Mouse (Mus musculus) limb, embryonic 15.5 days (tissue): Measurements from ENCODE around the gene Olfr888. TPM values are rescaled to one million over a fixed set of nuclear protein-coding genes. Genes with fewer than 3 reads are reported as not detected.

Experiments
- ATAC-seq: fragments of 200-750 bp; cut with Nextera tagmentation; 2 replicates; pipeline ENCODE4 v1.8.0; 2017; ENCODE audit warnings: low read depth, moderate TSS enrichment; ENCODE audit not compliant: insufficient number of reproducible peaks, low FRiP score, low TSS enrichment
- H3K27ac ChIP-seq: fragments of 300-500 bp; sonication (generic); 2 replicates; pipeline ENCODE4 v1.5.1; 2015; ENCODE audit warnings: moderate library complexity, mild to moderate bottlenecking, inconsistent platforms
- H3K27me3 ChIP-seq: fragments of 300-500 bp; sonication (generic); 2 replicates; pipeline ENCODE4 v1.6.1; 2015; ENCODE audit warnings: inconsistent platforms
- H3K36me3 ChIP-seq: fragments of 300-500 bp; sonication (generic); 2 replicates; pipeline ENCODE4 v1.6.1; 2015; ENCODE audit warnings: inconsistent platforms
- H3K4me1 ChIP-seq: fragments of 300-500 bp; sonication (generic); 2 replicates; pipeline ENCODE4 v1.6.1; 2015; ENCODE audit warnings: inconsistent platforms
- H3K4me2 ChIP-seq: fragments of 300-500 bp; sonication (generic); 2 replicates; pipeline ENCODE4 v1.6.1; 2015; ENCODE audit warnings: mild to moderate bottlenecking, inconsistent platforms
- H3K4me3 ChIP-seq: fragments of 300-500 bp; sonication (generic); 2 replicates; pipeline ENCODE4 v1.5.1; 2015; ENCODE audit warnings: mild to moderate bottlenecking, inconsistent platforms
- H3K9ac ChIP-seq: fragments of 300-500 bp; sonication (generic); 2 replicates; pipeline ENCODE4 v1.6.1; 2015; ENCODE audit warnings: inconsistent platforms
- H3K9me3 ChIP-seq: fragments of 300-500 bp; sonication (generic); 2 replicates; pipeline ENCODE4 v1.6.1; 2016; ENCODE audit warnings: inconsistent platforms
- WGBS: fragments of 180-500 bp; shearing (Covaris S2); methylation state at CpG from one replicate; pipeline ENCODE4 v1.1.7; 2015; 5-methylcytosine and 5-hydroxymethylcytosine counted together
- polyA plus RNA-seq: library from polyadenylated mRNA; unstranded; fragments of >200 nt; fragmentation: Nextera tagmentation; extraction: Ambion mirVana; gene quantifications from 2 replicates; pipeline ENCODE4 v1.2.1, GENCODE M21; 2015

The Olfr888 gene
- polyA plus RNA-seq, result not detected in 2 replicates

DNA sequence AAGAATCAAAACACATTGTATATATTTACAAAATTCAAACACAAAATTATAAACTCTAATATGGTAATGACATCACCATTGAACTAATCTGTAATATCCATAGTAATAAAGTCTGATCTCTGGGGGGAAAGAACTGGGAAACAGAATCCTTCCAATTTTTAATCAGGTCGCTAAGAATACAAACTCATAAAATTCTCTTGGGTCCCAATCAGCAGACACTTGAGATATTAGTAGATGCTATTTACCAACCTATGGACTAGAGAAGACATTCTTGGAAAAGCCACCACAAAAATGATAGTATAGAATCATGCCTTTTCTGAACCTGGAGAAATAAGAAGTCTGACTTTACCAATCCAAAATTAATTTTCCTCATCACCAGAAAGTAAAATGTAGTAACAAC is at the start of gene Olfr888:
Olfr888 (plus strand) TSS at position 301 of the 400 bp plus-strand sequence.
- H3K27ac ChIP-seq, result no peak within 1 kb of the TSS
- 73% methylated on average over 1 of the region's 1 CpGs for WGBS

DNA sequence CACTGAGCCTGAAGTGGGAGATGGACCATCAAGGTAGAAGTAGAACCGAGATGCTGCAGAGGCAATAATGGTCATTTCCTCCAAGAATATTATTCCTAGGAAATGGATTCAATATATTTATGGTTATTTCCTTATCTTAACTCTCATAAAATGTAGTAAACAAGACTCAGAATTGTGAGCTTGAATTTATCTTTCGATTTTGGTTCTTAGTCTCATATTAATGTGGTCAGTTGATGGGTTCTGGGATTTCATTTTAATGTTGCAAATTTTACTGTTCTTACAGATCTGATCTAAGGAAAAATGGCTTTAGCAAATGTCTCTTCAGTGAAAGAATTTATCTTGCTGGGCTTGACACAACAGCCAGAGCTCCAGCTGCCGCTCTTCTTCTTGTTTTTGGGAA is 46.9 kb upstream of the Olfr888 start, which contains the start of gene Olfr885:
Olfr885 (plus strand) TSS at position 301 of the 400 bp plus-strand sequence.
- no peak for ATAC-seq
- WGBS, result 85% methylated on average over 3 of the region's 3 CpGs
- H3K36me3 ChIP-seq, result no peaks in the 10 kb centered on the region
- H3K9ac ChIP-seq, result no peak within 1 kb of the TSS
- no peak within 1 kb of the TSS for H3K4me2 ChIP-seq
- no peak within 1 kb of the TSS for H3K27ac ChIP-seq
- no peaks in the 10 kb centered on the region for H3K4me1 ChIP-seq
- H3K9me3 ChIP-seq, result no peaks in the 10 kb centered on the region
- H3K27me3 ChIP-seq, result no peaks in the 10 kb centered on the region
- no peak within 1 kb of the TSS for H3K4me3 ChIP-seq

More for the DNA sequence above, at the start of gene Olfr888:
- Histone ChIP-seq H3K4me2 (no peak within 1 kb of the TSS), H3K27me3 (no peaks in the 10 kb centered on the region), H3K9me3 (no peaks in the 10 kb centered on the region), H3K9ac (no peak within 1 kb of the TSS), H3K4me1 (no peaks in the 10 kb centered on the region), H3K36me3 (no peaks in the 10 kb centered on the region), H3K4me3 (no peak within 1 kb of the TSS)
- ATAC-seq, result no peak

DNA sequence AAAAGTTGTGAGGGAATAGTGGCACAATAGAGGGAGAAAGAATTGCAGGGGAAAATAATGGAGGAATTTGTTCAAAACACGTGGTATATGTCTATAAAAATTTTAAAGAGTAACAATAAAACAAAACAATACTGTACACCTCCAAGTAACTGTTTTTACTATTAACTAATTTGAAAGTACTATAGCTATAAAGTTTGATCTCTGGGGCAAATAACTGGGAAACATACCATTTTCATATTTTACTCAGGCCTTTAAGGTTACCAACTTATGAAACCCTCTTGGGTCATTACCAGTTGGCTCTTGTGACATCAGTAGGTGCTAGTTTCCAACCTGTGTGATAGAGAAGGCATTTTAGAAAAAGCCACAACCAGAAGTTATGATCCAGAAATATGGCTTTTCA is 24.2 kb upstream of the Olfr888 start, which contains the start of gene Olfr887:
Olfr887 (plus strand) TSS at position 301 of the 400 bp plus-strand sequence.
- Histone ChIP-seq H3K4me3 (no peak within 1 kb of the TSS), H3K4me2 (no peak within 1 kb of the TSS), H3K9me3 (no peaks in the 10 kb centered on the region), H3K4me1 (no peaks in the 10 kb centered on the region), H3K27me3 (no peaks in the 10 kb centered on the region), H3K9ac (no peak within 1 kb of the TSS), H3K27ac (no peak within 1 kb of the TSS), H3K36me3 (no peaks in the 10 kb centered on the region)
- WGBS, result 38% methylated on average over 1 of the region's 1 CpGs
- ATAC-seq, result no peak

DNA sequence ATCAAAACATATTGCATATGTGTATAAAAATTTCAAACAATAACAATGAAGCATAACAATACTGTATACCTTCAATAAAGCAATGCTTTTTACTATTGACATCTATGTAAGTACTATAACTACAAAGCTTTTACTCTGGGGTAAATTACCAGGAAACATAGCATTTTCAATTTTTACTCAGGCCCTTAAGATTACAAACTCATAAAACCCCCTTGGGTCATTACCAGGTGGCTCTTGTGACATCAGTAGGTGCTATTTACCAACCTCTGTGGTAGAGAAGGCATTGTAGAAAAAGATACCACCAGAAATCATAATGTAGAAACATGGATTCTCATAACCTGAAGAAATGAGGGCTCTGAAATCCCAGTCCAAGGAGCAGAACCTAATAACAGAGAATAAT is 7.0 kb downstream of the Olfr888 start, which contains the start of gene Olfr889:
Olfr889 (plus strand) TSS at position 301 of the 400 bp plus-strand sequence.
- ATAC-seq, result no peak
- H3K4me3 ChIP-seq, result no peak within 1 kb of the TSS
- no peaks in the 10 kb centered on the region for H3K36me3 ChIP-seq
- H3K4me2 ChIP-seq, result no peak within 1 kb of the TSS
- no peak within 1 kb of the TSS for H3K9ac ChIP-seq
- H3K4me1 ChIP-seq, result no peaks in the 10 kb centered on the region
- no peak within 1 kb of the TSS for H3K27ac ChIP-seq
- H3K27me3 ChIP-seq, result no peaks in the 10 kb centered on the region
- no peaks in the 10 kb centered on the region for H3K9me3 ChIP-seq

DNA sequence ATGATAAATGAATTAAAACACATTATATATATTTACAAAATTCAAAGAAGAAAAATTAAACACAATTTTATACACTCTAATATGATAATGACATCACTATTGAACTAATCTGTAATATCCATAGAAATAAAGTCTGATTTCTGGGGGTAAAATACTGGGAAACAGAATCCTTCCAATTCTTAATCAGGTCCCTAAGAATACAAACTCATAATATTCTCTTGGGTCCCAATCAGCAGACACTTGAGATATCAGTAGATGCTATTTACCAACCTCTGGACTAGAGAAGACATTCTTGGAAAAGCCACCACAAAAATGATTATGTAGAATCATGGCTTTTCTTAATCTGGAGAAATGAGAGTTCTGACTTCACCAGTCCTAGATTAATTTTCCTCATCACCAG is 34.3 kb downstream of the Olfr888 start, which contains the start of gene Olfr890:
Olfr890 (plus strand) TSS at position 301 of the 400 bp plus-strand sequence.
- no peak for ATAC-seq
- Histone ChIP-seq H3K4me1 (no peaks in the 10 kb centered on the region), H3K4me3 (no peak within 1 kb of the TSS), H3K27me3 (no peaks in the 10 kb centered on the region), H3K36me3 (no peaks in the 10 kb centered on the region), H3K27ac (no peak within 1 kb of the TSS), H3K9ac (no peak within 1 kb of the TSS), H3K9me3 (no peaks in the 10 kb centered on the region), H3K4me2 (no peak within 1 kb of the TSS)

Other genes with a start within 250 kb of the Olfr888 start
- not detected in 2 replicates for gene Olfr145, start 211.4 kb upstream of the Olfr888 start, polyA plus RNA-seq
- gene Olfr878, start 190.3 kb upstream of the Olfr888 start, polyA plus RNA-seq, result not detected in 2 replicates
- not detected in 2 replicates for gene Olfr881, start 116.3 kb upstream of the Olfr888 start, polyA plus RNA-seq
- gene Olfr883, start 82.3 kb upstream of the Olfr888 start, polyA plus RNA-seq, result not detected in 2 replicates
- not detected in 2 replicates for gene Olfr884, start 61.6 kb upstream of the Olfr888 start, polyA plus RNA-seq
- not detected in 2 replicates for gene Olfr885, start 46.8 kb upstream of the Olfr888 start, polyA plus RNA-seq
- not detected in 2 replicates for gene Olfr887, start 24.1 kb upstream of the Olfr888 start, polyA plus RNA-seq
- 0.06 and 0.08 TPM in 2 replicates for gene Olfr889, start 7.1 kb downstream of the Olfr888 start, polyA plus RNA-seq
- gene Olfr890, start 34.4 kb downstream of the Olfr888 start, polyA plus RNA-seq, result not detected in 2 replicates
- not detected in 2 replicates for gene Olfr891, start 72.7 kb downstream of the Olfr888 start, polyA plus RNA-seq
- 0.07 TPM in 1 of 2 replicates, not detected in the other for gene Olfr893, start 100.2 kb downstream of the Olfr888 start, polyA plus RNA-seq
- gene Olfr894, start 109.9 kb downstream of the Olfr888 start, polyA plus RNA-seq, result not detected in 2 replicates
- not detected in 2 replicates for gene Olfr143, start 144.6 kb downstream of the Olfr888 start, polyA plus RNA-seq
- gene Olfr895, start 159.7 kb downstream of the Olfr888 start, polyA plus RNA-seq, result not detected in 2 replicates
- not detected in 2 replicates for gene Olfr896-ps1, start 183.0 kb downstream of the Olfr888 start, polyA plus RNA-seq
- not detected in 2 replicates for gene Olfr25, start 220.9 kb downstream of the Olfr888 start, polyA plus RNA-seq
- gene Olfr898, start 240.3 kb downstream of the Olfr888 start, polyA plus RNA-seq, result not detected in 2 replicates